Mouse (Mus musculus) small intestine, adult 2 months (tissue): Measurements from ENCODE around the gene Cpne2.

ENCODE experiments used
- CTCF ChIP-seq: fragments of 200-500 bp; IDR thresholded peaks from 2 replicates; pipeline ENCODE4 v1.5.1; 2012; ENCODE audit warnings: low read depth, mild to moderate bottlenecking, control low read depth, inconsistent platforms, low read length, moderate library complexity, mixed read lengths; ENCODE audit not compliant: insufficient replicate concordance, insufficient read length; ENCODE audit errors: extremely low read depth
- POLR2A ChIP-seq: fragments of 200-500 bp; IDR thresholded peaks from 2 replicates; pipeline ENCODE4 v1.6.1; 2012; ENCODE audit warnings: low read depth, mild to moderate bottlenecking, control low read depth, inconsistent platforms, low read length, moderate library complexity

- no peak for TF ChIP-seq CTCF
- TF ChIP-seq POLR2A = no peak
These were observed 35.3 kb downstream of the Cpne2 start for GRCm38 (mm10) chr8:94568098-94568497.
